Mouse (Mus musculus) midbrain, embryonic 15.5 days (tissue): Measurements from ENCODE around the gene Selenof. TPM values are rescaled to one million over a fixed set of nuclear protein-coding genes. Genes with fewer than 3 reads are reported as not detected.

ENCODE experiments used
- ATAC-seq: fragments of 200-750 bp; cut with Nextera tagmentation; replicated peaks from 2 replicates; pipeline ENCODE4 v1.8.0; 2017; ENCODE audit warnings: moderate TSS enrichment
- H3K27ac ChIP-seq: fragments of 300-500 bp; sonication (generic); 2 replicates; pipeline ENCODE4 v1.5.1; 2015; ENCODE audit warnings: mild to moderate bottlenecking, inconsistent platforms
- H3K27me3 ChIP-seq: fragments of 300-500 bp; sonication (generic); replicated peaks from 2 replicates; pipeline ENCODE4 v1.6.1; 2015; ENCODE audit warnings: inconsistent platforms
- H3K36me3 ChIP-seq: fragments of 300-500 bp; sonication (generic); replicated peaks from 2 replicates; pipeline ENCODE4 v1.6.1; 2015; ENCODE audit warnings: inconsistent platforms
- H3K4me1 ChIP-seq: fragments of 300-500 bp; sonication (generic); 2 replicates; pipeline ENCODE4 v1.6.1; 2015; ENCODE audit warnings: inconsistent platforms
- H3K4me2 ChIP-seq: fragments of 300-500 bp; sonication (generic); 2 replicates; pipeline ENCODE4 v1.6.1; 2015; ENCODE audit warnings: inconsistent platforms, mild to moderate bottlenecking, moderate library complexity
- H3K4me3 ChIP-seq: fragments of 300-500 bp; sonication (generic); 2 replicates; pipeline ENCODE4 v1.5.1; 2015; ENCODE audit warnings: mild to moderate bottlenecking, inconsistent platforms
- H3K9ac ChIP-seq: fragments of 300-500 bp; sonication (generic); 2 replicates; pipeline ENCODE4 v1.6.1; 2015; ENCODE audit warnings: mild to moderate bottlenecking, inconsistent platforms
- H3K9me3 ChIP-seq: fragments of 300-500 bp; sonication (generic); 2 replicates; pipeline ENCODE4 v1.6.1; 2016; ENCODE audit warnings: inconsistent platforms
- WGBS: fragments of 180-500 bp; shearing (Covaris S2); methylation state at CpG from one replicate; pipeline ENCODE4 v1.1.7; 2015; ENCODE audit warnings: mixed read lengths; 5-methylcytosine and 5-hydroxymethylcytosine counted together
- polyA plus RNA-seq: library from polyadenylated mRNA; unstranded; fragments of >200 nt; fragmentation: Nextera tagmentation; extraction: Ambion mirVana; gene quantifications from 2 replicates; pipeline ENCODE4 v1.2.1, GENCODE M21; 2015

Gene Selenof
- polyA plus RNA-seq, 1 experiment from 2014 or later, result 507 TPM

DNA sequence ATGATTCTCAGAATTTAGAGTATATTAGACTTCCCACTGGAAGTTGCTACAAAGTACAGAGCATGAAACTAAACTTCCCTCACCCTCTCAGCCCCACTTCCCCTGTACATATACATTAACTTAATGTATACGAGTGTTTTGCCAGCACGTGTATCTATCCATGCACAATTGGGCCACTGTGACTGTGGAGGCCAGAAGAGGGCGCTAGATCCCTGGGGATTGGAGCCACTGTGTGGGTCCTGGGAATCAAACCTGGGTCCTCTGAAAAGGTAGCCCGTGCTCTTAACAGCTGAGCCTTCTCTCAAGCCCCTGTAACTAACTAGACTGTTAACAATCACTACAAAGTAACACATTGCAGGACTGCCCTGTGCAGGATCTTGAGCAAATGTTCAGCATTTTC lies 36.3 kb downstream of the Selenof start:
- no peaks in the 10 kb centered on the region for H3K9me3 ChIP-seq
- no peak overlapping the region for H3K9ac ChIP-seq
- ATAC-seq, result no peak
- H3K4me1 ChIP-seq, result peaks cover 2% of the 10 kb centered on the region
- WGBS, result 67% methylated on average over 4 of the region's 4 CpGs
- H3K27ac ChIP-seq, result no peak overlapping the region
- no peaks in the 10 kb centered on the region for H3K36me3 ChIP-seq
- no peak overlapping the region for H3K4me2 ChIP-seq
- H3K4me3 ChIP-seq, result no peak overlapping the region
- H3K27me3 ChIP-seq, result no peaks in the 10 kb centered on the region

DNA sequence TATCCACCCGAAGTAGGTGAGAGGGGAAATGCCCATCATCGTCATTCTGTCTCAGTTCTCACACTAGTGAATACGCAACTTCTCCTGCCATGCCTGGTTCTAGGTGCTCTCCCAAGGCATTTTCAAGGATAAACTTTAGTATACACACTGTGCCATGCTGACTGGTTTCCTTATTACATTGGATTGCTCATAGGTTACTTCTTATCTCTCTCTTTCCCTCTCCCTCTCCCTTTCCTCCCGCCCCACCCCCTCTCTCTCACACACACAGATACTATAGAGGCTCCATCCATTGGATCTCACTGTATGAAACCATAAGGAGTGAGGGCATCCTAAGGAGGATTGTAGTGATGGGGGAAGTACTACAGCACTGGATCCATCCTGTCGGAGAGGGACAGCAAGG lies 38.0 kb downstream of the Selenof start:
- H3K9me3 ChIP-seq, result no peaks in the 10 kb centered on the region
- no peaks in the 10 kb centered on the region for H3K36me3 ChIP-seq
- 89% methylated on average over 5 of the region's 5 CpGs for WGBS
- no peak overlapping the region for H3K27ac ChIP-seq
- H3K4me2 ChIP-seq, result no peak overlapping the region
- no peak for ATAC-seq
- H3K4me1 ChIP-seq, result peaks cover 8% of the 10 kb centered on the region
- H3K4me3 ChIP-seq, result no peak overlapping the region
- H3K27me3 ChIP-seq, result no peaks in the 10 kb centered on the region
- H3K9ac ChIP-seq, result no peak overlapping the region

DNA sequence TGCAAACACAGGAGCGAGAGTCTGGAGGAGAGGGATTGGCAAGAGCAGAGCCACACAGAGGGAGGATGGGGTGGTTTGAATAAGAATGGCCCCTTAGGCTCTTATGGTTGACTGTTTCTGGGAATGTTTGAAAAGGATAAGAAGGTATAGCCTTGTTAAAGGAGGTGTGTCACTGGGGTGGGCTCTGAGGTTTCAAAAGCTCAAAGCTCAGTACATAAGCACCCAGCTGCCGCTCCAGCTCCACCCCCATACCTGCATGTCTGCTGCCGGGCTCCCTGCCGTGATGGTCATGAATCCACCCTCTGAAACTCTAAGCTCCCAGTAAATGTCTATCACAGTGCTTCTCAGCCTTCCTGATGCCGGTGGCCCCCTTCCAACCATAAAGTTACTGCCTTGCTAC lies 40.7 kb downstream of the Selenof start:
- Histone ChIP-seq H3K9ac (no peak overlapping the region), H3K36me3 (no peaks in the 10 kb centered on the region), H3K4me1 (peaks cover 8% of the 10 kb centered on the region), H3K4me2 (no peak overlapping the region), H3K27me3 (no peaks in the 10 kb centered on the region), H3K9me3 (no peaks in the 10 kb centered on the region), H3K27ac (no peak overlapping the region), H3K4me3 (no peak overlapping the region)
- WGBS, result 33% methylated on average over 5 of the region's 5 CpGs
- peak; percentile 13; the same call in 1 of the 2 replicates for ATAC-seq

DNA sequence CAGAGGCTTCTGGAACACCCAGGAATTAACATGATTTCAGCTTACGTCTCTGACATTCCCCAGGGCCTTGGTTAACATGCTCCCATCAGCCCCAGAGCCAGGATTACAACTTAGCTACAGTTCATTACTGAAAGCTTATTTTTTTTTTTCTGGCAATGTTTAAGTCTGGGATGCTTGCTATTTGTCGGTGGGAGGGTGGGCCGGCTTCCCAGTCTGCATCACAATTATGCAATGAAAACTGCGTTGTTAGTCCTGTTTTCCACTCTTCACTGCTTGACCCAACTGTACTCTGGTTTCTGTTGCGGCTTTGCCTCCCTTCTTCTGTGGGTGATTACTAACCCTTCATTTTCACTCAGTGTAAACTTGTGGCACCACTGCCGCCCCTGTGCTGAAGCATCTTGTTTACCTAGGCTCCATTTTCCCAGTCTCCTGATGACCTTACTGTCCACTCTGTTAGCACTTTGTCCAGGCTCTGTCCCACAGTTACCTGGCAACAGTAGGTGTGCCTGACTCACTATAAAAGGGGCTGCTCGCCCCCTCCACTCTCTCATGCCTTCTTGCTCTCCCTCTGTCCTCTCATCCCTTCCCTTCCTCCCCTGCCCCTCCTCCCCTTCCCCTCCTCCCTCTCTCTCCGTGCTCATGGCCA lies 41.6 kb downstream of the Selenof start:
- Histone ChIP-seq H3K4me1 (peaks cover 10% of the 10 kb centered on the region), H3K4me3 (no peak overlapping the region), H3K27ac (0 out of 2 replicates have a peak overlapping the region, but pooled peaks have one; percentile 31), H3K9ac (no peak overlapping the region), H3K27me3 (no peaks in the 10 kb centered on the region), H3K9me3 (no peaks in the 10 kb centered on the region), H3K4me2 (0 out of 2 replicates have a peak overlapping the region, but pooled peaks have one; percentile 5), H3K36me3 (no peaks in the 10 kb centered on the region)
- WGBS, result 37% methylated on average over 8 of the region's 8 CpGs
- peak; percentile 8; the same call in 1 of the 2 replicates for ATAC-seq

DNA sequence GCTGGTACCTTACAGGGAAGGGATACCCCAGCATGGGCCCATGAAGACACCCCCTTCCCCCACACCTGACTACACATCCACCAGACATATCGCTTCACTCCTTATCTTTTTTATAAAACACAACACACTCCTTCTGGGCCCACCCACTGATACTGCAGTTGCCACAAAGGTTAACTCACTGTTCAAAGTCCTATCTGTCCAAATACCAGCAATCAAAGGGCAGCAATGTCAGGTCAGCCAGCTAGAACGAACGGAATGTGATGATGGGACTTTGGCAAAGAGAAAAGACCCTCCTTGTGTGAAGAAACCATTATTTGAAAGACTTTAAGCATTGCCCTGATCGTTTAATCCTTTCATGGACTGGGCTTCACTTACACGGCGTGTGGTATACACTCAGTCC lies 42.3 kb downstream of the Selenof start:
- Histone ChIP-seq H3K4me2 (no peak overlapping the region), H3K4me3 (no peak overlapping the region), H3K36me3 (no peaks in the 10 kb centered on the region), H3K27ac (no peak overlapping the region), H3K27me3 (no peaks in the 10 kb centered on the region), H3K9me3 (no peaks in the 10 kb centered on the region), H3K4me1 (peaks cover 12% of the 10 kb centered on the region), H3K9ac (no peak overlapping the region)
- no peak for ATAC-seq
- 71% methylated on average over 6 of the region's 6 CpGs for WGBS

DNA sequence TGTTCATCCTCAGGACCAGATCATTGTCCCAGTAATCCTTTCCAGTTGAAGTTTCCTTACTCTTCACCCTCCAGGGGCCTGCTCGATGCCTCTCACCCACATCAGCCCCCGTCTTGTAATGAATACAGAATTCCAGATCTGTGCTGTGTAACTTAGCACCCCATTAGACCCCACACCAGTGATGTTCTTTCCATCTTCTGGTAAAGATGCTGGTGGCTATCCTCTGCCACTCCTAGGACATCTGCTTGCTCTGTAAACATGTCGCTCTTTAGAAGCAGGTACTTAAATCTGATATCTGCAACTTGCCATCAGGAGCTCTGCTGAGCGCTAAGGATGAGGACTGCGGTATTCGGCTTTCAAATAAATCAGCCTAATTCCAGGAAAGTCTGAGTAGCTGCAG lies 44.2 kb downstream of the Selenof start:
- Histone ChIP-seq H3K4me3 (no peak overlapping the region), H3K9ac (no peak overlapping the region)
- 81% methylated on average over 6 of the region's 6 CpGs for WGBS

DNA sequence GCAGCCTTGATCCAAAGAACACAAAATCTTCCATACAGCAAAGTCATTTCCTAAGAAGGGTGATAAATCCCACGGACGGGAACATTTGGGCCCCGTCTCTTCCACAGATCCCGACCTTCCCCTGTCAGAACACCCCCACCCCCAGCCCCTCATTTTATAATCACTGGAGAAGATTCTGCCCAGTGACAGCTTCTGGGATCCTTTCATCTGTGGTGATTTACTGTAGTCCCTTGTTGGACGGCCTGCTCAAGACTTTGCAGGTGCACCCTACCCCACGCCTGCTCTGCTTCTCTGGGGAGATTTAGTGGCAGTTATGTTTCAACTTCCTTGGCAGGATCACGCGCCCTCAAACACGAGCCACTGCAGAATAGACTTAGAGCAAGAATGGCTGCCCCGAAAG lies 44.6 kb downstream of the Selenof start:
- Histone ChIP-seq H3K27ac (no peak overlapping the region), H3K4me1 (peaks cover 12% of the 10 kb centered on the region), H3K4me3 (no peak overlapping the region), H3K27me3 (no peaks in the 10 kb centered on the region), H3K9ac (no peak overlapping the region), H3K4me2 (no peak overlapping the region), H3K36me3 (no peaks in the 10 kb centered on the region), H3K9me3 (no peaks in the 10 kb centered on the region)
- 84% methylated on average over 10 of the region's 10 CpGs for WGBS
- ATAC-seq, result no peak

More for the DNA sequence above, 44.2 kb downstream of the Selenof start:
- no peak overlapping the region for H3K27ac ChIP-seq
- H3K36me3 ChIP-seq, result no peaks in the 10 kb centered on the region
- no peak overlapping the region for H3K4me2 ChIP-seq
- no peaks in the 10 kb centered on the region for H3K9me3 ChIP-seq
- no peaks in the 10 kb centered on the region for H3K27me3 ChIP-seq
- peaks cover 12% of the 10 kb centered on the region for H3K4me1 ChIP-seq
- no peak for ATAC-seq

DNA sequence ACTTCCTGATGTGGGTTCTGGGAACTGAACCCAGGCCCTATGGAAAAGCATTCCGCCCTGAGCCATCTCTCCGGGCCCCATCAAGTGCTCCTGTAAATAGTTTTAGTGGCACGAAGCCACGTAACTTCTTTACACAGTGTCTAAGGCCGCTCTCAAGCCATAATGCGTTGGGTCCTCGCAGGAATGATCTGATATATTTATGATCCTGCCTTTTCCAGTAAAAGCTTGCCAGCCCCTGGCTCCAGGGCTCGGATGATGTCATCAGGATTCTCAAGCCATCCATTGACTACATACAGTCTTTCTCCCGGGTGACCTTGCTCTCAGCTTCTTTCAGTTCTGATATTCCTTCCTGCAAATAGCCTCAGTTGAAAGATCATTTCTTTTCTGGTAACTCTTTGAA lies 45.4 kb downstream of the Selenof start:
- Histone ChIP-seq H3K4me2 (no peak overlapping the region), H3K4me3 (no peak overlapping the region), H3K4me1 (peaks cover 12% of the 10 kb centered on the region), H3K27me3 (no peaks in the 10 kb centered on the region), H3K9me3 (no peaks in the 10 kb centered on the region), H3K27ac (no peak overlapping the region), H3K36me3 (no peaks in the 10 kb centered on the region), H3K9ac (no peak overlapping the region)
- ATAC-seq, result no peak
- 88% methylated on average over 9 of the region's 9 CpGs for WGBS

DNA sequence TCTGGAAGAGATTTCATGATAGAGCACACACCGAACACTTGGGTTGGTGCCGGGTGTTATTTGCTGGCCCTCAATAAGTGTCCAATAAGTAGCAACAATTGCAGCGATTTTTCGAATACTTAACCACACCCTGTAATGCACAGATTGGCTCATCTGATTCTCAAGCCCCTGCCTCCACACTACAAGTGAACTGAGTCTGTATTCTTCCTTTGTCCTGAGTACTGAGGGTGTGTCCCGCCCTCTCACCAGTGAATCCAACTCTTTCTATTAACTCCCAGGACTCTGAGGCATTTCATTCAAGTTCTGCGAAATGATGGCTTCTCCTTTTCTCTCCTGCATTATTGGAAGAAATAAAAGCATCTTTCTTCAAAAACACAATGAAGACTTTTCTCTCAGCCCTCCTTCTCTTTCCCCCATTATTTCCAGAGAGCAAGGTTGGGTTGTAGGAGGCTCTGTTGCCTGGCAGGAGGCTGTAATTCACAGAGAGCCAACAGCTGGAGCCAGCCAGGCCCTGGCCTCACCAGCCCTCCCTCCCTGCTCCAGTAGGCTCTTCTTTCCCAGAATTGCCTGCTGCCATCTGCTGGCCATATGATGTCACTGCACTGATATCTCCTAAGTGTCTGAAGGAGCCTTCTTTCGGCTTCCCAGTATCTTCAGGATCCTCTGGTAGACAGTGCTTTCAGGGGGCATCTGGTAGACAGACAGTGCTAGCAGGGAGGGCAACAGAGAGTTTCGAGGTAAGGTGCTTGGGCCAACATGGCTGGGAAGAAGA lies 46.7 kb downstream of the Selenof start:
- H3K36me3 ChIP-seq, result no peaks in the 10 kb centered on the region
- H3K4me1 ChIP-seq, result peaks cover 6% of the 10 kb centered on the region; the same call in 1 of the 2 replicates
- no peaks in the 10 kb centered on the region for H3K27me3 ChIP-seq
- no peak overlapping the region for H3K4me3 ChIP-seq
- H3K9me3 ChIP-seq, result no peaks in the 10 kb centered on the region
- peak; percentile 96 for ATAC-seq
- no peak overlapping the region for H3K4me2 ChIP-seq
- no peak overlapping the region for H3K27ac ChIP-seq
- WGBS, result 45% methylated on average over 8 of the region's 8 CpGs
- H3K9ac ChIP-seq, result no peak overlapping the region

DNA sequence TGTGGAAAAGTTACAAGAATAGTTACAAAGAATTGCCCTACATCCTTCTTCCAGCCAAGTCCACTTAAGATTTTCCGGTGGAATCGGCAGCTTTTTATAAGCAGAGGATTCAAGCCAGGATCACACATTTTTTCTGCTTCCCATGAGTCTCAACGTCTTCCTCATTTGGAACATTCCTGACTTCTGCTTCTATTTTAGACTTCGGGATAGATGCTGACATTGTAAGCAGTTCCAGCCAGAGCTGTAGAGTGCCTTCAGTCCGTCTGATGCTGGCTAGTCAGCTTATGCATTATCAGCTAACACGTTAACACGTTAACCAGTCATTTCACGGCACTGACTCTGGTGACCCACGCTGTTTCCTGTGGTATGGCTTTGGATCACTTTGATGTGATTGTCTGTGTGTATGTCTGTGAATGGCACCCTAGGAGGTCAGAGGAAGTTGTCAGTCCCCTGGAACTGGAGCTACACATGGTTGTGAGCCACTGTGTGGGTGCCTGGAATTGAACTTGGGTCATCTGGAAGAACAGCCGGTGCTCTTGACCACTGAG lies 47.6 kb downstream of the Selenof start:
- H3K36me3 ChIP-seq, result no peaks in the 10 kb centered on the region
- H3K4me3 ChIP-seq, result no peak overlapping the region
- WGBS, result 84% methylated on average over 10 of the region's 10 CpGs
- no peak overlapping the region for H3K9ac ChIP-seq
- no peaks in the 10 kb centered on the region for H3K27me3 ChIP-seq
- H3K4me2 ChIP-seq, result no peak overlapping the region
- H3K27ac ChIP-seq, result no peak overlapping the region
- H3K9me3 ChIP-seq, result no peaks in the 10 kb centered on the region
- no peak for ATAC-seq
- 0 out of 2 replicates have a peak, but pooled peaks cover 4% of the 10 kb centered on the region for H3K4me1 ChIP-seq

DNA sequence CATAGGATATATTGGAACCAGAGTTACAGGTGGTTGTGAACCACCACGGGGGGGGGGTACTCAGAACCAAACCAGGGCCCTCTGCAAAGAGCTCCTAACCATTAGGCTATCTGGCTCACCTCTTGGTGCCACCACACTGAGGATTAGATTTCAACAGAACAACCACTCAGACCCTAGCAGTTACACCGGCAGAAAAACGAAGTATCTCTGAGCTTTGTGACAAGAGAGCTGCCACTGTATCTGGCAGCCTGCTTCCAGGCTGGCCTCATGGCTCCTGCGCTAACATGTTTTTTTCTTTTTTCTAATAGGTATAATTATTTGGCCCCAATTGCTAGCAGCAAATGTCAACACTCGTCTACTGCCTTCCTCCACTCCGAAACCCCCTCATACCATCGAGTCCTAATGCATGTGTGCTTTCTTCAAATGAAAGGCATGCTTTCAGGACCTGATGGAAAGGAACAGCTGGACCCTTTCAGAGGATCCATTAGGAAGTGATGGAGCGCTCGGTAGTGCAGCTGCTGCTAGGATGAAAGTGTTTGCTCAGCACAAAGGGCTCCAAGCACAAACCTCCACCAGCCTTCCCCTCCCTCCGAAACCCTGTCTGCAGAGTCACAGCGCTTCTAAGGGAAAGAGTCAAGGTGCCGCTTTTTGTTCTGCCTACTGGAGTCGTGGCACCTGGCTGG lies 53.0 kb downstream of the Selenof start:
- Histone ChIP-seq H3K27me3 (no peaks in the 10 kb centered on the region), H3K4me3 (no peak overlapping the region), H3K4me2 (no peak overlapping the region), H3K27ac (0 out of 2 replicates have a peak overlapping the region, but pooled peaks have one; percentile 12), H3K4me1 (no peaks in the 10 kb centered on the region), H3K9ac (no peak overlapping the region), H3K36me3 (no peaks in the 10 kb centered on the region), H3K9me3 (no peaks in the 10 kb centered on the region)
- peak; percentile 86 for ATAC-seq
- WGBS, result 68% methylated on average over 13 of the region's 13 CpGs

DNA sequence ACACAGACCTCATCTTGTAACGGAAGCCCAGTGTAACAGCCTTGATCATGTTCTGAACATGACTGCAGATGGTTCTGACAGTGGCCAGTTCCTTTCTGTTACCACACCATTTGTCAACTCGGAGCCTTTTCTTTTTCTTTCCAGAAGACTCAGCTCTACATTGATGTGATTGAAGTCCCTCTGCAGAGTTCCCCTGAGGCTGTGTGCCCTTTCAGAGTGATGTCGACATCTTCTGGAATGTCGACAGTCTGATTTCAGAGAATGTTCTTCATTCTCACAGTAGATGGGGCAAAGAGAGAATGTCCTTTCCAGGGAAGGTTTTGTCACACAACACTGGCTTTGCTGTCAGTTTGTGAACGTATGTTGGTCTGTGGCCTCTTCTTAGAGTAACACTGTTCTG lies 55.6 kb downstream of the Selenof start:
- Histone ChIP-seq H3K27ac (no peak overlapping the region), H3K36me3 (no peaks in the 10 kb centered on the region), H3K9ac (no peak overlapping the region), H3K27me3 (no peaks in the 10 kb centered on the region), H3K4me1 (no peaks in the 10 kb centered on the region), H3K4me2 (no peak overlapping the region), H3K9me3 (no peaks in the 10 kb centered on the region), H3K4me3 (no peak overlapping the region)
- WGBS, result 82% methylated on average over 5 of the region's 5 CpGs
- ATAC-seq, result no peak
